Mouse (Mus musculus): Measurements from ENCODE around the gene Neurl1a.

DNA sequence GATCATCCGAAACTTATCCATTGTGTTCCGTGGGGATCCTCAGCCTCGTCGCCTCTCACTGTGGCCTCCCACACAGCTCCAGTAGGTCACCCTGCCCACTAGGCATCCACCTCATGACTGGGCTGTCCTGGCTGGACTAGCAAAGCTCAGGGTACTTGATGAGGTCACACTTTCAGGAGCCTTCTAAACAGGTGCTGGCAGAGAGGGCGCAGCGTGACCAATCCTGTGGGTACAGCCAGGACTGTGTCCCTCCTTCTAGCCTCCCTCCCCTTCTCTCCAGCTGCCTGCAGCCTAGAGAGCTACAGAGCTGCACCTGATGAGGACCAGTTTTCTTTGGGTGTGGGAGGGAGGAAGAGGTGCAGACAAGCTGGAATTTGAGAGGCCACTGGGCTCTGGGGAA is 34.5 kb upstream of the Neurl1a start, which contains the start of gene Calhm1:
- TF ChIP-seq POLR2A (IDR thresholded peaks at IDR 0.05; ENCODE audit: borderline replicate concordance, insufficient read depth, low read length) (no peak), CTCF (IDR thresholded peaks at IDR 0.05; ENCODE audit: borderline replicate concordance, insufficient read depth, low read depth, low read length) (no peak)
